ENCODE assay signal across 28 mouse cellular contexts in the genomic region with DNA sequence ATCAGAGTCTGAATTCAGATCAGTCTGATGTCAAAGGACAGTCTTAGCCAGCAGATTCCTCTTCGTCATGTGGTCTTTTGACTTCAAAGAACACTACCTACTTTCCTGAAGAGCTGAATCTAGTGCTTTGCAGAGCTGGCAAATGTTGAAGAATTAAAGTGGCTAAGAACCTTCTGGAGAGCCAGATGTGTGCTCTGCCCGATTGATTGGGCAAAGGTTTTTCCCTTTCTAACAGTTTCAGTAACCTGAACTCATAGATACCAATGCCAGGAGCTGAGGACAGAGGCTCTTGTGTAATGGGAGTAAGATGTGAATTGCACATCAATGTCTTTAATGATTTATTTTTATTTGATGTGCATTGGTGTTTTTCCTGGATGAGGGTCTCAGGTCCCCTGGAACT.
"Had no signal": no experiment of that assay in that cellular context is flagged by ENCODE, and none has a peak within 500 bp of the region (broad histone marks: within the 10 kb centered on the region; RNA-seq: fewer than 3 reads in every experiment).

No protein-coding gene starts in this region.

- H3K4me3 ChIP-seq: embryonic facial prominence, embryonic 10.5 days; embryonic facial prominence, embryonic 12.5 days; embryonic facial prominence, embryonic 13.5 days; embryonic facial prominence, embryonic 15.5 days; erythroblast, embryonic 14.5 days; forebrain, embryonic 10.5 days; forebrain, embryonic 12.5 days; forebrain, embryonic 13.5 days; forebrain, embryonic 15.5 days; gastrocnemius, adult 2 months; heart, adult 2 months had no signal

- H3K4me2 ChIP-seq: embryonic facial prominence, embryonic 12.5 days; embryonic facial prominence, embryonic 13.5 days; embryonic facial prominence, embryonic 15.5 days; forebrain, embryonic 12.5 days; forebrain, embryonic 13.5 days; forebrain, embryonic 15.5 days had no signal

- H3K4me1 ChIP-seq: embryonic facial prominence, embryonic 12.5 days; embryonic facial prominence, embryonic 15.5 days; forebrain, embryonic 13.5 days; forebrain, embryonic 15.5 days had no signal

- H3K36me3 ChIP-seq: embryonic facial prominence, embryonic 10.5 days; embryonic facial prominence, embryonic 12.5 days; embryonic facial prominence, embryonic 13.5 days; embryonic facial prominence, embryonic 15.5 days; forebrain, embryonic 10.5 days had no signal

- H3K27me3 ChIP-seq: embryonic facial prominence, embryonic 12.5 days; embryonic facial prominence, embryonic 13.5 days; embryonic facial prominence, embryonic 15.5 days; forebrain, embryonic 12.5 days; forebrain, embryonic 13.5 days; forebrain, embryonic 15.5 days had no signal

- H3K27ac ChIP-seq: embryonic facial prominence, embryonic 10.5 days; embryonic facial prominence, embryonic 12.5 days; embryonic facial prominence, embryonic 13.5 days; embryonic facial prominence, embryonic 15.5 days; forebrain, embryonic 10.5 days; forebrain, embryonic 12.5 days; forebrain, embryonic 13.5 days; forebrain, embryonic 15.5 days; gastrocnemius, adult 2 months; heart, adult 2 months had no signal

- H3K9ac ChIP-seq: embryonic facial prominence, embryonic 12.5 days; embryonic facial prominence, embryonic 13.5 days; embryonic facial prominence, embryonic 15.5 days; forebrain, embryonic 12.5 days; forebrain, embryonic 13.5 days; forebrain, embryonic 15.5 days; forebrain, postnatal 0 days had no signal

- ATAC-seq: forebrain, embryonic 13.5 days; forebrain, embryonic 14.5 days; forebrain, embryonic 15.5 days; forebrain, embryonic 16.5 days; forebrain, postnatal 0 days had no signal

- DNase-seq: cerebellum, adult 2 months; cerebellum, adult 8-10 months; cerebellum, adult 9-10 months; cerebellum, adult 9-11 months; cerebellum, postnatal 10 days; cerebellum, postnatal 14 days; cerebellum, postnatal 25 days; cerebellum, postnatal 36 days; embryo, embryonic 11 days; forebrain, postnatal 0 days; gastrocnemius, adult 2 months; gastrocnemius, postnatal 10 days; gastrocnemius, postnatal 14 days; gastrocnemius, postnatal 25 days; gastrocnemius, postnatal 36 days; heart, adult 18-20 months; heart, adult 2 months had no signal

- H3K9me3 ChIP-seq: embryonic facial prominence, embryonic 10.5 days; embryonic facial prominence, embryonic 12.5 days; embryonic facial prominence, embryonic 13.5 days; embryonic facial prominence, embryonic 15.5 days; forebrain, embryonic 10.5 days; forebrain, embryonic 12.5 days; forebrain, embryonic 13.5 days; forebrain, embryonic 15.5 days had no signal
